Mouse (Mus musculus) limb, embryonic 12.5 days (tissue): Measurements from ENCODE around the gene Gm3138. TPM values are rescaled to one million over a fixed set of nuclear protein-coding genes. Genes with fewer than 3 reads are reported as not detected.
"Not testable (repeated sequence)": the region's sequence is repeated elsewhere in the genome, so short reads cannot be mapped to it uniquely, and the experiment has no call there.

Experiments used
- ATAC-seq: fragments of 200-750 bp; cut with Nextera tagmentation; 2 replicates; pipeline ENCODE4 v1.8.0; 2017; ENCODE audit warnings: low read depth, moderate TSS enrichment; ENCODE audit not compliant: insufficient number of reproducible peaks, insufficient read depth, low FRiP score, low TSS enrichment
- H3K27ac ChIP-seq: fragments of 300-500 bp; sonication (generic); 2 replicates; pipeline ENCODE4 v1.5.1; 2016; ENCODE audit warnings: mild to moderate bottlenecking, moderate library complexity
- H3K27me3 ChIP-seq: fragments of 300-500 bp; sonication (generic); 2 replicates; pipeline ENCODE4 v1.6.1; 2016; ENCODE audit warnings: mild to moderate bottlenecking, moderate library complexity
- H3K36me3 ChIP-seq: fragments of 300-500 bp; sonication (generic); 2 replicates; pipeline ENCODE4 v1.6.1; 2016; ENCODE audit warnings: mild to moderate bottlenecking, moderate library complexity
- H3K4me1 ChIP-seq: fragments of 300-500 bp; sonication (generic); replicated peaks from 2 replicates; pipeline ENCODE4 v1.6.1; 2016
- H3K4me2 ChIP-seq: fragments of 300-500 bp; sonication (generic); 2 replicates; pipeline ENCODE4 v1.6.1; 2016; ENCODE audit warnings: mild to moderate bottlenecking, moderate library complexity
- H3K4me3 ChIP-seq: fragments of 300-500 bp; sonication (generic); replicated peaks from 2 replicates; pipeline ENCODE4 v1.5.1; 2016; ENCODE audit warnings: mild to moderate bottlenecking
- H3K9ac ChIP-seq: fragments of 300-500 bp; sonication (generic); replicated peaks from 2 replicates; pipeline ENCODE4 v1.6.1; 2016; ENCODE audit warnings: mild to moderate bottlenecking, moderate library complexity
- H3K9me3 ChIP-seq: fragments of 300-500 bp; sonication (generic); 2 replicates; pipeline ENCODE4 v1.6.1; 2016; ENCODE audit warnings: mild to moderate bottlenecking, moderate library complexity
- WGBS: fragments of 180-500 bp; shearing (Covaris S2); methylation state at CpG from one replicate; pipeline ENCODE4 v1.1.7; 2016; 5-methylcytosine and 5-hydroxymethylcytosine counted together
- polyA plus RNA-seq: library from polyadenylated mRNA; unstranded; fragments of >200 nt; fragmentation: Nextera tagmentation; extraction: Ambion mirVana; gene quantifications from 2 replicates; pipeline ENCODE4 v1.2.1, GENCODE M21; 2016

Gene Gm3138
- polyA plus RNA-seq = not detected in 2 replicates

GRCm38 (mm10) chr14:4249331-4249730, at the start of gene Gm3138:
Gene Gm3138, plus strand, starts transcription at chr14:4249631.
- not testable (repeated sequence) for H3K4me2 ChIP-seq, H3K4me1 ChIP-seq, H3K27me3 ChIP-seq, H3K27ac ChIP-seq, H3K36me3 ChIP-seq, ATAC-seq, H3K9ac ChIP-seq, H3K4me3 ChIP-seq, H3K9me3 ChIP-seq
- WGBS = no CpG with 5 or more reads among the region's 2 CpGs

DNA sequence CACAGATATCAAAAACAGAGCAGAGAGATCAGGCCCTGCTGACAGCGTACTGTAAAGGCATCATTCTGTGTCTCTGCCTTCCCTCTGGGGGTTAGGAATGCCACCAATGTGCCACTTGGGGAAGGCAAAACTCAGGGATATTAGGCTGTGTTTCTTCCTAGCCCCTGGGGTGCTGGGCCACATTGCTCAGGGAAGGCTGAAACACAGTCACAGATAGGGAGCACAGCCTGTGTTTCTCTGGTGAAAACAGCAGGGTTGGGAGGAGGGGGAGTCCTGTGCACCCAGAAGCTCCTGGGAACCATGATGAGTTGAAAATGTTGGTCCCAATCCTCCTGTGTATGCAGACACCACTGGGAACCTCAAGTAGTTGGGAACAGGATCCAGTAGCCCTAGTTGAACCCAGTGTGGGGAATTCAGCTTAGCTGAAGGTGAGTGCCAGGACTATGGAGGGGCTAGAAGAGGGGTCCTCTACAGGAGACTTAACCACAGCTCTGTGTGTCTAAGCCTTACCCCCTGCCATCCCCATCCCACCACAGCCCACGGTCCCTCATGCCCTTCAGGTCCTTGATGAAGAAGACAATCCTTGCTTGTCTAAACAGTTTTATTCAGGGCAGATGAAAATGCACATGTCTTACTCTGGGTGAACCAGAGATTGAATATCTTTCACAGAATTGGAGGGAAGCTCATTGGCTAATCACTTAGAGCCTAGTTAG, 20.0 kb downstream of the Gm3138 start:
- H3K9me3 ChIP-seq, H3K4me3 ChIP-seq, H3K27me3 ChIP-seq, H3K4me2 ChIP-seq, H3K4me1 ChIP-seq, ATAC-seq, H3K36me3 ChIP-seq, H3K9ac ChIP-seq, H3K27ac ChIP-seq: not testable (repeated sequence)
- WGBS = 91% methylated on average over 2 of the region's 2 CpGs

GRCm38 (mm10) chr14:4279828-4280227, 30.4 kb downstream of the Gm3138 start:
- H3K9me3 ChIP-seq, H3K9ac ChIP-seq, H3K36me3 ChIP-seq, H3K4me3 ChIP-seq, H3K27me3 ChIP-seq, H3K4me1 ChIP-seq, H3K4me2 ChIP-seq, H3K27ac ChIP-seq, ATAC-seq: not testable (repeated sequence)
- WGBS = 84% methylated on average over 3 of the region's 3 CpGs

Other genes starting within 250 kb of the Gm3138 start
- gene Gm5796, start 225.7 kb upstream of the Gm3138 start, polyA plus RNA-seq = 0.40 and 0.60 TPM in 2 replicates
- gene Gm3115, start 165.5 kb upstream of the Gm3138 start, polyA plus RNA-seq = not detected in 2 replicates
- 0.78 and 1.2 TPM in 2 replicates for gene Gm8108, start 139.1 kb upstream of the Gm3138 start, polyA plus RNA-seq
- not detected in 2 replicates for gene Gm3127, start 84.6 kb upstream of the Gm3138 start, polyA plus RNA-seq
- gene Gm2974, start 67.1 kb upstream of the Gm3138 start, polyA plus RNA-seq = 0.31 and 0.50 TPM in 2 replicates
- not detected in 2 replicates for gene Gm3149, start 67.7 kb downstream of the Gm3138 start, polyA plus RNA-seq
- gene 2610042L04Rik, start 85.1 kb downstream of the Gm3138 start, polyA plus RNA-seq = 0.24 and 0.43 TPM in 2 replicates
- not detected in 2 replicates for gene Gm3159, start 147.9 kb downstream of the Gm3138 start, polyA plus RNA-seq
- gene Gm3164, start 165.8 kb downstream of the Gm3138 start, polyA plus RNA-seq = 0.52 TPM in 1 of 2 replicates, not detected in the other
- gene Gm3173, start 181.4 kb downstream of the Gm3138 start, polyA plus RNA-seq = not detected in 2 replicates
- gene Gm3182, start 232.1 kb downstream of the Gm3138 start, polyA plus RNA-seq = not detected in 2 replicates